Mouse (Mus musculus) cerebellum, adult 2 months (tissue): ENCODE measurements around the gene Gm12569.

Experiments used
- CTCF ChIP-seq: fragments of 200-500 bp; IDR thresholded peaks from 2 replicates; pipeline ENCODE4 v1.5.1; 2011; ENCODE audit warnings: low read depth, mild to moderate bottlenecking, control low read depth, low read length, moderate library complexity, borderline replicate concordance; ENCODE audit not compliant: insufficient read depth
- POLR2A ChIP-seq: fragments of 200-500 bp; IDR thresholded peaks from 2 replicates; pipeline ENCODE4 v1.6.1; 2011; ENCODE audit warnings: low read length, control low read depth, borderline replicate concordance; ENCODE audit not compliant: insufficient read depth

GRCm38 (mm10) chr11:51220308-51220707 is at the start of gene Gm12569:
- TF ChIP-seq CTCF (no peak), POLR2A (no peak)
